Mouse (Mus musculus): ENCODE results near the gene Galnt13. TPM values are rescaled to one million over a fixed set of nuclear protein-coding genes. Genes with fewer than 3 reads are reported as not detected.

The Galnt13 gene
- polyA plus RNA-seq, 1 experiment from 2014 or later: not detected

- H3K27ac ChIP-seq (ENCODE audit: low read length): no peak overlapping the region
- H3K27me3 ChIP-seq (ENCODE audit: control insufficient read depth, insufficient read depth, low read depth, low read length): no peaks in the 10 kb centered on the region
- no peaks in the 10 kb centered on the region for H3K36me3 ChIP-seq (ENCODE audit: control insufficient read depth, insufficient read depth)
- H3K4me1 ChIP-seq (ENCODE audit: control insufficient read depth, low read depth, low read length): no peaks in the 10 kb centered on the region
- H3K9me3 ChIP-seq (replicated peaks; ENCODE audit: control insufficient read depth, low read length): no peaks in the 10 kb centered on the region
- no peak for ATAC-seq (ENCODE audit: low read depth)
- 86% methylated on average over 5 of the region's 5 CpGs for WGBS (ENCODE audit: insufficient replicate concordance)
- no peak overlapping the region for H3K4me3 ChIP-seq (ENCODE audit: low read depth, low read length)
- H3K9ac ChIP-seq (ENCODE audit: low read depth, low read length): no peak overlapping the region
- H3K4me2 ChIP-seq (ENCODE audit: low read depth, low read length): no peak overlapping the region
These were observed 667.4 kb downstream of the Galnt13 start for GRCm38 (mm10) chr2:55103521-55103920.

GRCm38 (mm10) chr2:55107828-55108227 lies 671.7 kb downstream of the Galnt13 start:
- Histone ChIP-seq H3K36me3 (ENCODE audit: control insufficient read depth, insufficient read depth) (no peaks in the 10 kb centered on the region), H3K4me3 (ENCODE audit: low read depth, low read length) (no peak overlapping the region), H3K27me3 (ENCODE audit: control insufficient read depth, insufficient read depth, low read depth, low read length) (no peaks in the 10 kb centered on the region), H3K9ac (ENCODE audit: low read depth, low read length) (no peak overlapping the region), H3K9me3 (replicated peaks; ENCODE audit: control insufficient read depth, low read length) (no peaks in the 10 kb centered on the region), H3K4me2 (ENCODE audit: low read depth, low read length) (no peak overlapping the region), H3K27ac (ENCODE audit: low read length) (no peak overlapping the region), H3K4me1 (ENCODE audit: control insufficient read depth, low read depth, low read length) (no peaks in the 10 kb centered on the region)
- ATAC-seq (ENCODE audit: low read depth): no peak
- whole genome bisulfite sequencing (ENCODE audit: insufficient replicate concordance): 58% methylated on average over 3 of the region's 3 CpGs

- no peak for ATAC-seq (ENCODE audit: low read depth)
- H3K4me1 ChIP-seq (ENCODE audit: control insufficient read depth, low read depth, low read length): no peaks in the 10 kb centered on the region
- H3K27me3 ChIP-seq (ENCODE audit: control insufficient read depth, insufficient read depth, low read depth, low read length): no peaks in the 10 kb centered on the region
- no peak overlapping the region for H3K9ac ChIP-seq (ENCODE audit: low read depth, low read length)
- no peaks in the 10 kb centered on the region for H3K36me3 ChIP-seq (ENCODE audit: control insufficient read depth, insufficient read depth)
- no peaks in the 10 kb centered on the region for H3K9me3 ChIP-seq (replicated peaks; ENCODE audit: control insufficient read depth, low read length)
- no peak overlapping the region for H3K27ac ChIP-seq (ENCODE audit: low read length)
- H3K4me3 ChIP-seq (ENCODE audit: low read depth, low read length): no peak overlapping the region
- H3K4me2 ChIP-seq (ENCODE audit: low read depth, low read length): no peak overlapping the region
These were observed 717.0 kb downstream of the Galnt13 start for GRCm38 (mm10) chr2:55153089-55153488.

- no peak overlapping the region for H3K4me3 ChIP-seq (ENCODE audit: low read depth, low read length)
- no peak overlapping the region for H3K9ac ChIP-seq (ENCODE audit: low read depth, low read length)
- H3K4me1 ChIP-seq (ENCODE audit: control insufficient read depth, low read depth, low read length): no peaks in the 10 kb centered on the region
- 50% methylated on average over 3 of the region's 3 CpGs for WGBS (ENCODE audit: insufficient replicate concordance)
- ATAC-seq (ENCODE audit: low read depth): no peak
- H3K27ac ChIP-seq (ENCODE audit: low read length): no peak overlapping the region
- no peak overlapping the region for H3K4me2 ChIP-seq (ENCODE audit: low read depth, low read length)
- H3K36me3 ChIP-seq (ENCODE audit: control insufficient read depth, insufficient read depth): no peaks in the 10 kb centered on the region
- H3K9me3 ChIP-seq (replicated peaks; ENCODE audit: control insufficient read depth, low read length): no peaks in the 10 kb centered on the region
- no peaks in the 10 kb centered on the region for H3K27me3 ChIP-seq (ENCODE audit: control insufficient read depth, insufficient read depth, low read depth, low read length)
These were observed 728.7 kb downstream of the Galnt13 start for GRCm38 (mm10) chr2:55164781-55165180.
